Mouse (Mus musculus): ENCODE data around the gene Rc3h1.

DNA sequence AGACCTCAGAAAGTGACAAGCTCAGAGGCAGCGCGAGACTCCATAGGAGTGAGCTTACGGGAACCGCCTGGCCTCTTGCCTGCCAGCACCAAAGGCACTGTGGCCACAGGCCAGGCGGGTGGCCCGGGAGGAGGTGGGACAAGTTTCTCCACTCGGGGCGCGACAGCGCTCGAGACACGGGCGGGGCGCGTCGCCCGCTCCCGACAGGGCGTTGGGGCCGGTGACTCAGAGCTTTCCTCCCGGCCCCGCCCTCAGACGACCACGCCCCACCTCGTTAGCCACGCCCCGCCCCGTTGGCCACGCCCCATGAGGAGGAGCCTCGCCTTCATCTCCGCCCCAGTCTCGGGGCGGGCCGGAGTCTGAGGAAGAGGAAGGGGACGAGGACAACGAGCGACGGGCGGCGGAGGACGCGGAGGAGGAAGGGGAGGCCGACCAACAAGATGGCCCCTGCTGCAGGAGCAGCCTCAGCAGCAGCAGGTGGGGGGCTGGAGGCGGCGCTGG is at the start of gene Rc3h1:
- TF ChIP-seq CTCF (IDR thresholded peaks at IDR 0.05; ENCODE audit: low read depth) (peak; percentile 25; the same call in 1 of the 2 replicates), EP300 (IDR thresholded peaks at IDR 0.05; ENCODE audit: low read depth) (no peak)
